Mouse (Mus musculus): ENCODE measurements around the gene Gm21981. TPM values are rescaled to one million over a fixed set of nuclear protein-coding genes. Genes with fewer than 3 reads are reported as not detected.

Gm21981 gene
- polyA plus RNA-seq, 1 experiment from 2014 or later = 1.0 TPM

DNA sequence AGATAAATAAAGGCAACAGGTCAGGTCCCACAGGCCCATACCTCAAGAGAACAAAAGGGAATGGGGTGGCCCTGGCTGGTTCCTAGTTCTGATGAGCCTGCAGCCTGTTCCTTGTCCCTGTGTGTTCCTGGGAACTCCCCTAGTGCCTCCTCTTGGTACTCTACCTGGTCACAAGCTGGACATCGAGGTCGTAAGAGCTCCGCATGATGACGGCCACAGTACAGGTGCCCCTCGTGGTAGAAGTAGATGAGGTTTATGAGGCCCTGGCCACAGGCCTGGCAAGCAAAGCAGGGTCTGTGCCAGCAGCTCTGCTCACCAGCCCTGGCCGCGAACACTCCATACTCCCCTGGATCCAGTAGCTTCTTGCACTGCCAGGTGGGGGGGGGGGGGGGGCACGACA lies 4.4 kb downstream of the Gm21981 start:
- H3K27me3 ChIP-seq = no peaks in the 10 kb centered on the region
- in situ Hi-C loops (cut with MboI; ENCODE audit: low pct_unique_long_range_greater_than_20kb) = loop anchor here (5.0 kb wide), 2 partner anchors 43 to 178 kb away; no protein-coding TSS in a partner anchor
- ChIA-PET POLR2A (no interaction called here), CTCF (interaction anchor here (1.0 to 2.5 kb wide), 2 partner anchors 13 to 46 kb away, joined by 3 to 8 read pairs; no protein-coding TSS in a partner anchor)
- TF ChIP-seq CTCF (IDR thresholded peaks at IDR 0.05) = no peak
- no peak for DNase-seq (ENCODE audit: low read depth, low spot score)
- ATAC-seq = no peak

DNA sequence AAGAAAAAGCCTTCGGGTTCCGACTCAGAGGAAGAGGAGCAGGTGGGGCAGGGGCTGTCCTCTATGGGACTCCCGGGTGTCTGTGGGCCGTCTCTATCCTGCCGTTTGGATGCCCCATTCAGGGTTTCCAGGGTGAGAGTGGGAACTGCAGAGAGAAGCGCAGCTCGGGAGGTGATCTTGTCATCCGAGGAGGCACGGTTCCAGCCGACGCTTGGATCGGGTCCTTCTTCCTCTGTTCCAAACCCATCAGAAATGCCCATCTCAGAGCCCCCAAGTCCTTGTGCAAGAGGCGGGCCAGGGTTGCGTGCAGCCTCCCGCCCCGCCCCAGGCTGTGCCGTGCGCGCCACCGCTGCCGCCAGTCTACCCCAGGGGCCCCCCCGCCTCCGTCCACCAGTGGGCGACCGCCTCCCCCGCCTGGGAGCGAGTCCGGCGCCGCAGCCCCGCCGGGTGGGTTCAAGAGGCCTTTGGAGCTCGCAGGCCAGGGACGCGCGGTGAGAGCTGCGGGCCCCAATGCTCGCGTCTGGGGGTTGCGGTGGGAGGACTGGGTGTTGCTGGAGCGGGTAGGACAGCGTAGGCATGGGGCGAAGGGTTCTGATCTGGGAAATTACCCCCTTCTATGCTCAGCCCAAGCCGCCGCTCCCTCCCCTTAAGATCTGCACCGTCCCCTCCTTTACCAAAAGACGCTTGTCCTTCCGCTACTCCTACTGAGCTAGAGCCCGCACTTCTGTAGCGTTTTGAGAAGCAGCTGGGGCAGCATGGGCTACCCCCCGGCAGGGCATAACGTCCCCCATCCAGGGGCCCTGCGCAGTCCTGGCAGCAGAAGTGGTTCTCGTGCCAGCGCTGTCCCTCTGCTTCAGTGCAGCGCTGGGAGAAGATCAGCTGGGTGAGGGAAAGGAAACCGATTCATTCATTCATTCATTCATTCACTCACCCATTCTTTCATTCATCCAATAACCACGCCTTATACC lies 5.4 kb downstream of the Gm21981 start, which contains the start of gene Frs3:
Gene Frs3 (plus strand): TSS at position 423 of the 968 bp plus-strand sequence.
- ATAC-seq = peak; percentile 28
- no peak for TF ChIP-seq CTCF (IDR thresholded peaks at IDR 0.05)
- DNase-seq (ENCODE audit: low read depth, low spot score) = no peak
- in situ Hi-C loops (cut with MboI; ENCODE audit: low pct_unique_long_range_greater_than_20kb) = loop anchor here (5.0 kb wide), 2 partner anchors 42 to 177 kb away; no protein-coding TSS in a partner anchor
- ChIA-PET CTCF (interaction anchor here (1.0 to 2.5 kb wide), 2 partner anchors 12 to 45 kb away, joined by 3 to 8 read pairs; no protein-coding TSS in a partner anchor), POLR2A (interaction anchor here (0.7 to 1.3 kb wide), 2 partner anchors 17 to 193 kb away, joined by 3 to 4 read pairs; no protein-coding TSS in a partner anchor)
- no peaks in the 10 kb centered on the region for H3K27me3 ChIP-seq

DNA sequence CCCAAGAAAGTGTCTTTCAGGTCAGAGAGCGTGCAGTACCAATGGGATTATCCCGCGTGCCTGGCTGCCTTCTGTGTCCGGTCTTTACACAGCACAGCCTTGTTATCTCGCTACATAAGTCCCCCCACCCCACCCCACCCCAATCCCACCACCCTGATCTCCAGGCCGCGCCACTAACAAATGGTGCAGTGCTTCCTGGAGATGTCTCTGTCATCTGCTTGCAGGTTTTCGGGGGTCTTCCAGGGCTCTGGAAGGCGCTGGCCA lies 6.0 kb downstream of the Gm21981 start, which contains the start of gene Tomm6:
Gene Tomm6 (minus strand): TSS at position 43 of the 264 bp plus-strand sequence.
- DNase-seq (ENCODE audit: low read depth, low spot score) (no peak), ATAC-seq (no peak)
- TF ChIP-seq CTCF (IDR thresholded peaks at IDR 0.05) = no peak
- H3K27me3 ChIP-seq = no peaks in the 10 kb centered on the region
- CTCF ChIA-PET = no interaction called here
- POLR2A ChIA-PET = interaction anchor here (0.7 to 1.3 kb wide), 2 partner anchors 17 to 192 kb away, joined by 3 to 4 read pairs; no protein-coding TSS in a partner anchor
- in situ Hi-C loops (cut with MboI; ENCODE audit: low pct_unique_long_range_greater_than_20kb) = loop anchor here (5.0 kb wide), 2 partner anchors 41 to 176 kb away; no protein-coding TSS in a partner anchor

DNA sequence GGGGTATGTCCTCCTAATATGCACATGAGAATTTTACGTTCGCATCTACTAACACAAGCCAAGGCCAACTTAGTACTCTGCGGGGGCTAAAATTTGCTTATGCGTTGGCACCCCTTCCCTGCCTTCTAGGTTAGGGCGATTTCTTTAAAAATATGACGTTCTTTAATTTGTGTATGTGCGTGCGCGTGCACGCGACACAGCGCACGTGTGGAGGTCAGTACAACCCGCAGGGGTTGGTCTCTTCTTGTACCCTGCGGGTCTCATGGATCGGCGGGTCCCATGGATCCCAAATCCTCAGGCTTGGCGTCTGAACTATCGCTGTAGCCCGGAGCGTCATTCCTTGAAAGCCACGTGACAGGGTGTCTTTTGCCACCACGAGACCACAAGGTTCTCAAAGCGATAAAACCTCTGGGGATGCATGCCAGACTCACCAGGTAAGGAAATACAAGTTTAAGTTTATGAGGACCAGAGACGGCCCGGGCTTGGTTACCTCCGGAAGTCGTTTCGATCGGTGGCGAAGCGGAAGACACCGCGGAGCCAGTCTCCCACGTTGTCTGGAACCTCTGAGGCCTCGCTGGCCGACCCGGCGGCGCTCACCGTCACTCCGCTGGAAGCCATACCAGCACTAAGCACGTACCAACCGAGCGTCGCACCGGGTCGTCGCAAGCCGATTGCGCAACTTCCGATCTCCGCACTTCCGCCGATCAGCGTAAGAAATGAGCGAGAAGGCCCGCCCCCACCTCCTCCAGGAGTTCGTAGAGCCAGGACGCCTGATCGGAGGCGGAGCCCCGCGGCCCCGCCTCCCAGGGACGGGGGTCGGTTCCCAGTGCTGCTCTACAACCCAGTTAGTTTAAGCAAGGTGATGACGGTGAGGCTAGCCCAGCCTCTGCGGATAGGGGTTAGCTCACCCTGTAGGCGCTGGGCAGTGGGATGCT lies 6.6 kb downstream of the Gm21981 start:
- TF ChIP-seq CTCF (IDR thresholded peaks at IDR 0.05) = no peak
- ChIA-PET CTCF (no interaction called here), POLR2A (interaction anchor here (0.7 to 1.3 kb wide), 2 partner anchors 18 to 192 kb away, joined by 3 to 4 read pairs; no protein-coding TSS in a partner anchor)
- ATAC-seq (peak; percentile 77), DNase-seq (ENCODE audit: low read depth, low spot score) (peak; percentile 64)
- H3K27me3 ChIP-seq = no peaks in the 10 kb centered on the region
- in situ Hi-C loops (cut with MboI; ENCODE audit: low pct_unique_long_range_greater_than_20kb) = loop anchor here (5.0 kb wide), 2 partner anchors 40 to 175 kb away; no protein-coding TSS in a partner anchor

DNA sequence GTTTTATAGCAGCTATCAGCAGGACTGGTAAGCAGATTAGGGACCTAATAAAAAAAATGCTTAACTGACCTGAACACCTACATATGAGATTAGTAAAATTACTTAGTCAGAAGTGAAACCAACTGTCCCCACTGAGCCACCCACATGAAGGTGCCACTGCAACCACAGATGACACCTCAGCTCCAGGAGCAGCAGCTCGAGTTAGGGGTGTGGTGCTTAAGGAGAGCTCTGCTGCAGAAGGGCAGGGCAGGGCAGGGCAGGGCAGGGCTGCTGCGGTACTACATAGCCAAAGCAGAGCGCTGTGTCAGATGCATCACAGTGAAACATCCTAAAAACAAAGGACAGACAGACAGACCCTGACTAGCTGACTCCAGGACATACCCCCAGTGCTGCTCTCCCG lies 11.4 kb downstream of the Gm21981 start:
- ChIA-PET CTCF (interaction anchor here (0.9 to 2.1 kb wide), 3 partner anchors 20 to 69 kb away, joined by 3 to 5 read pairs (median 4); no protein-coding TSS in a partner anchor), POLR2A (interaction anchor here (1.0 kb wide), 1 partner anchor 35 kb away, joined by 3 read pairs; no protein-coding TSS in a partner anchor)
- no peaks in the 10 kb centered on the region for H3K27me3 ChIP-seq
- in situ Hi-C loops (cut with MboI; ENCODE audit: low pct_unique_long_range_greater_than_20kb) = no loop called here
- TF ChIP-seq CTCF (IDR thresholded peaks at IDR 0.05) = no peak
- ATAC-seq (no peak), DNase-seq (ENCODE audit: low read depth, low spot score) (no peak)

DNA sequence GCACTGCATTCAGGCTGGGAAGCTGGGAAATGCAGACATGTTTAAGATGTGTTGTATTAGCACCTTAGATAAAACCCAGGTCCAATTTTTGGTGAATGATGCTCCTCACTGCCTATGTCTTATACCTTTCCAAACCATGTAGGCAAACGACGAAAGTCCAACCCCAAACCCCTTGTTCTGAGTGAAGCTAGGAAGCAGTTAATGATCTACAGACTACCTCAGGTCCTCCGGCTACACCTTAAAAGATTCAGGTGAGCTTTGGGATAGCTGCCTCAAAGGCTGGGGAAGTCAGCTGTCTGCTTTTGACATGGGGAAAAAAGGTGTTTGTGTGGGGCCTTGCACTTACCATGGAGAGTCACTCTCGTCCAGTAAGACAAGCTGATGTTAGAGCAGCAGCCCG lies 15.6 kb downstream of the Gm21981 start:
- DNase-seq (ENCODE audit: low read depth, low spot score) = no peak
- CTCF ChIA-PET = interaction anchor here (1.2 to 3.9 kb wide), 5 partner anchors 31 to 54 kb away, joined by 3 to 55 read pairs (median 3); no protein-coding TSS in a partner anchor
- H3K27me3 ChIP-seq = no peaks in the 10 kb centered on the region
- TF ChIP-seq CTCF (IDR thresholded peaks at IDR 0.05) = no peak
- POLR2A ChIA-PET = no interaction called here
- in situ Hi-C loops (cut with MboI; ENCODE audit: low pct_unique_long_range_greater_than_20kb) = no loop called here
- ATAC-seq = no peak

DNA sequence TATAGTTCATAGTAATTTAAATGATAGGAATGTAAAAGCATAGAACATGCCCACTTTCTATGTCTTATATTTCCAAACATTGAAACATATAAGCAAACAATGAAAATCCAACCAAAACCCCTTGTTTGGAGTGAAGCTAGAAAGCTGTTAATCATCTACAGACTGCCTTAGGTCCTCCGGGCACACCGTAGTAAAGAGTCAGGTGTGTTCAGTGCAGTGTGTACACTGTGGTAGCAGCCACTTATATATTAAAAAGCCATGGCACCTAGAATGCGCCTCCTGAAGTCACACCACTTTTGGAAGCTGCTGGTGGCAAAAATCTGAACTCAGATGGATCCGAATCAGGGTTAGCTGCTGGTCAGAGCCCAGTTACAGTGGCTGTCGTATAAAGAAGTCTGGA lies 16.0 kb downstream of the Gm21981 start:
- ATAC-seq = no peak
- DNase-seq (ENCODE audit: low read depth, low spot score) = no peak
- in situ Hi-C loops (cut with MboI; ENCODE audit: low pct_unique_long_range_greater_than_20kb) = no loop called here
- ChIA-PET CTCF (interaction anchor here (1.6 to 3.9 kb wide), 4 partner anchors 31 to 39 kb away, joined by 3 to 55 read pairs (median 14); no protein-coding TSS in a partner anchor), POLR2A (no interaction called here)
- no peaks in the 10 kb centered on the region for H3K27me3 ChIP-seq
- TF ChIP-seq CTCF (IDR thresholded peaks at IDR 0.05) = no peak

DNA sequence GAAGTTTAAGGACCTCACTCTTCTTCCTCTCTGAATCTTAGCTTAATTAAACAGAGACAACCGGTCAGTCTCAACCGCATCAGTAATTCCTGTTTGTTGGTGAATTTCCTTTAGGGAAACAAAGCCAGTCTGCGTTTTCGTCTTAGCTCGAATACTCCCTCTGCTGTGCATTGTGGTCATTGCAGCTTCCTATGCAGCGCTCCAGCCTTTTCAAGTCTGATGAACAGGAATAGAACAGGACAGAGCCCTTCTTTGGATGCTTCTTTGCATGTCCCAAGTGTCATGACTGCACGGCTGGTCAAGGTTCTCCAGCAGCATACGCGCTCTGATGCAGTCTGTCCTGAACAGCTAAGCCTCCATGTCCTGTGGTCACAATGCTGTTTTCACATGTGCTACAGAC lies 17.7 kb downstream of the Gm21981 start:
- DNase-seq (ENCODE audit: low read depth, low spot score) (no peak), ATAC-seq (no peak)
- TF ChIP-seq CTCF (IDR thresholded peaks at IDR 0.05) = peak; percentile 95
- in situ Hi-C loops (cut with MboI; ENCODE audit: low pct_unique_long_range_greater_than_20kb) = no loop called here
- no peaks in the 10 kb centered on the region for H3K27me3 ChIP-seq
- CTCF ChIA-PET = interaction anchor here (0.7 to 3.9 kb wide), 14 partner anchors 9 to 165 kb away, joined by 3 to 55 read pairs (median 8); partner anchors contain the start of gene Prickle4
- POLR2A ChIA-PET = interaction anchor here (0.7 to 1.0 kb wide), 2 partner anchors 9 to 29 kb away, joined by 3 to 4 read pairs; no protein-coding TSS in a partner anchor

DNA sequence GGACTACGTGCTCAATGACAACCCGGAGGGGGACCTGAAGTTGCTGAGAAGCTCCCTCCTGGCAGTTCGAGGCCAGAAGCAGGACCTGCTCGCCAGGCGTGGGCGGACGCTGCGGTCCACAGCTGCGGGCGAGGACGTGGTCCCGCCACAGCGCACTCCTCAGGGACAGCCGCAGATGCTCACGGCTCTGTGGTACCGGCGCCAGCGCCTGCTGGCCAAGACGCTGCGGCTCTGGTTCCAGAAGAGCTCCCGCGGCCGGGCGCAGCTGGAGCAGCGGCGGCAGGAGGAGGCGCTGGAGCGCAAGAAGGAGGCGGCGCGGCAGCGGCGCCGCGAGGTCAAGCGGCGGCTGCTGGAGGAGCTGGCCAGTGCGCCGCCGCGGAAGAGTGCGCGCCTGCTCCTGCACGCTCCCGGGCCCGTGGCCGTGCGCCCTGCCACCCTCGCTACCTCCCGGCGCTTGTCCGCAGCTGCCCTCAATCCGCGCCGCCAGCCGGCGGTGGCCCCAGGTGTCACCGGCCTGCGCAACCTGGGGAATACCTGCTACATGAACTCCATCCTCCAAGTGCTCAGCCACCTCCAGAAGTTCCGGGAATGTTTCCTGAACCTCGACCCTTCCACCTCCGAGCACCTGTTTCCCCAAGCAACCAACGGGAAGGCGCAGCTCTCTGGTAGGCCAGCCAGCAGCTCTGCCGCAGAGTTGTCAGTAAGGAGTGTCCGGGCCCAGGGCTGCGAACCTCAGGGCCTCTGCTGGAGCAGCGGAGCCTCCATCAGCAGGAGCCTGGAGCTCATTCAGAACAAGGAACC lies 21.7 kb downstream of the Gm21981 start:
- ChIA-PET POLR2A (interaction anchor here (1.0 to 1.4 kb wide), 2 partner anchors 26 to 29 kb away, joined by 3 read pairs; no protein-coding TSS in a partner anchor), CTCF (interaction anchor here (0.7 to 2.1 kb wide), 5 partner anchors 10 to 38 kb away, joined by 3 to 22 read pairs (median 4); no protein-coding TSS in a partner anchor)
- ATAC-seq (peak; percentile 87), DNase-seq (ENCODE audit: low read depth, low spot score) (no peak)
- TF ChIP-seq CTCF (IDR thresholded peaks at IDR 0.05) = peak; percentile 85
- H3K27me3 ChIP-seq = no peaks in the 10 kb centered on the region
- in situ Hi-C loops (cut with MboI; ENCODE audit: low pct_unique_long_range_greater_than_20kb) = no loop called here
